Mouse (Mus musculus) monocyte, adult 5-6 weeks (primary cell): ENCODE data around the gene Zfp729b. TPM values are rescaled to one million over a fixed set of nuclear protein-coding genes. Genes with fewer than 3 reads are reported as not detected.

Experiments used
- ATAC-seq: fragments of 153-309, 156-312 bp; replicated peaks from 2 replicates; pipeline ENCODE4 v1.8.0; 2017; ENCODE audit warnings: mild to moderate bottlenecking; ENCODE audit not compliant: low TSS enrichment, insufficient number of reproducible peaks, severe bottlenecking, poor library complexity, low FRiP score
- total RNA-seq: library from RNA; stranded (forward); fragments of 200-1000, 200-491, 200-594 nt; gene quantifications from 3 replicates; pipeline ENCODE4 v1.2.3, GENCODE M21; 2017

Zfp729b gene
- total RNA-seq: 18.8 to 21.7 TPM (median 21.2 TPM) in 3 replicates

GRCm38 (mm10) chr13:67609066-67609876 lies at the start of gene Zfp729b:
Gene Zfp729b, minus strand, starts transcription at chr13:67609707.
- peak; percentile 85 for ATAC-seq

DNA sequence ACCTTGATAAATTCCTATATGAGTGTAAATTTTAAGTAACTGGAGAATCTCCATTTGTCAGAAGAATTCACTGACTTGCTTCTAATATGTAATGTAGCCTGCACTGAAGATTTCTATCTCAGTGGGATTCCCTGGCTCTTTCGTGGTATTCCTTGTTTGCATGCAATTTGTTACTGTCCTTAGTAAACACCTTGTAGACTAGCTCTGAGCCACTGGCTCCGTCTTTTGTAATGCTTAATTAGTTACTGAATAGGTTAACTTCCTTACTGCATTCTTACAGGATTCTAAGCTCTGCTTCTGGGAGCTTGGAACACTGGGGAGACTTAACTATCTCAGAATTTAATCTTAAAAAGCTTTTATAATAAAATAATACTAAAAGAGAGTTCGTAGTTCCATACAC lies 43.0 kb upstream of the Zfp729b start:
- ATAC-seq: no peak

GRCm38 (mm10) chr13:67637294-67638007 lies 27.9 kb upstream of the Zfp729b start, which contains the start of the genes Gm49345 and Zfp729a:
Gene Gm49345, minus strand, starts transcription at chr13:67637769.
Gene Zfp729a, minus strand, starts transcription at chr13:67637791.
- ATAC-seq: peak; percentile 97

DNA sequence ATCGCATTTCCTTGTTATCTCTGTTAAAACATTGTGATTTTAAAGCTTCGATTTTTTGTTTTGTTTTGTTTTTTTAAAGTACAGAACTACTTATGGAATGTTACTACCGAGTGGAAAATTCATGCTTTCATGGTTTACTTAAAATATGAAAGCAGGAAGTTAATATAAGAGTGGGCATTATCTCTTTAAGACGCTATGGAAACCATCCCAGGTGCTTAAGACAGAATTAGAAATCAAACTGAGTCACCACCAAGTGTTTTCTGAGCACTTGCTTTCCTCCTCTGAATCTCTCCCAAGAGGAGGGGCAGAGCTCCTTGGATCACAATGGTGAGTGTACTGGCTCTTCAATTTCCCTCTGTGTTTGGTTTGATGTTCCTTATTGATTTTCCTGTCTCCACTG lies 601 bp upstream of the Zfp729b start:
- no peak for ATAC-seq

GRCm38 (mm10) chr13:67572591-67573189 lies 36.8 kb downstream of the Zfp729b start:
- ATAC-seq: no peak

- no peak for ATAC-seq
Measured at GRCm38 (mm10) chr13:67553730-67554129, 55.8 kb downstream of the Zfp729b start, which contains the start of gene Zfp748. Gene Zfp748, minus strand, starts transcription at chr13:67553830.

DNA sequence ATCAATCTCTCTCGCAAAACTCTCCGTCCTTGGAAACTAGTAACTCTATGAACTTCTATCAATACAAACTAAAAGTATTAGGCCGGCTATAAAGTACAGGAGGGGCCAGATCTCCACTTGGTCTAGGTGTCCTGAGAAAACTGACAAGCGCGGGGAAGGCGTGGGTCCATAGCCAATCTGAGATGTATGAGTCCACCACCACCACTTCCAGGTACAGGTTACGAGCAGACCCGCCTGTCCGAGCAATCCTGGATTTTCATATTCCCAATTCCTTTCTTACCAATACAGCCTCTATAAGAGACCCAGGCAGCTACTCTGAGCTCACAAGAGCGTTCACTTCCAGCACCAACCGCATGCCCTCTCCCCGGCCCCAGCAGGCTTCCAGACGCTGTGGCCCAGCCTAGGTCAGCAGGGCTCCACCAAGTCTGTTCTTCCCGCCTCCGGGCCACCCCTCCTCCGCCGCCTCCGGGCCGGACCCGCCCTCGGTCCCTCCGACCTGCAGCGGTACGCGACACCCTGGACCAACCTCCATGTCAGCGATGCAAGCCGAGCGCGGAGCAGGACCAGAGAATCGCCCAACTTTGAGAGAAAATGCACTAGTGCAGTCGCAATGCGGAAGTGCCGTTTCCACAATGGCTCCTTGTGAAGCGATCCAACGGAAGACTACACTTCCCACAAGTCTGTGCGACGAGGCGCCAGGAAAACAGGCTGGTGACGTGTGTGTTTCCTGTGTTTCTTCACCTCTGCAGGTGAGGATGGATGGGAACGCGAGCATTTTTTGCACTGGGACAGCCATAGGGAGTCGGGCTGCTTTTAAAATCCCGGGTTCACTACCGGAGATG lies 56.8 kb downstream of the Zfp729b start:
- peak; percentile 99 for ATAC-seq

DNA sequence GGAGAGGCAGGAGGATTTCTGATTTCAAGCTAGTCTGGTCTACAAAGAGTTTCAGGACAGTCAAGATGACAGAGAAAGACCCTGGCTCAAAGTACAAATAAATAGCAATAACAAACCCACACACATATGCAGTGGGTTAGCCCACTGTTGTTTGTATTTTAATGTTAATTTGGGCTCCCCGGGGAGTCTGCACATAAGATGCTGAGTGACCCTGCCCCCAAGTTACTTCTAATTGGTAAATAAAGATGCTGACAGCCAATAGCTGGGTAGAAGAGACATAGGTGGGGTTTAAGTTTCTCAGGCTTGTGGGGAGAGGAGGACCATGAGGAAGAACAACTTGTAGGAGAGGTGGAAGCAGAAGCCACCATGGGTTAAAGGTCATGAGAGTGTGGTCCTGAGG lies 63.6 kb downstream of the Zfp729b start:
- ATAC-seq: no peak

Other genes with a start within 250 kb of the Zfp729b start
- 2.3 TPM in 1 of 3 replicates, not detected in the others for gene Gm28044, start 249.2 kb downstream of the Zfp729b start, total RNA-seq
- gene Zfp953, start 249.1 kb downstream of the Zfp729b start, total RNA-seq: 7.5 to 10.8 TPM (median 9.6 TPM) in 3 replicates
- 1.1 to 4.5 TPM in 2 of 3 replicates, not detected in the other for gene Gm28041, start 234.0 kb downstream of the Zfp729b start, total RNA-seq
- gene Zfp456, start 233.9 kb downstream of the Zfp729b start, total RNA-seq: 1.9 to 5.5 TPM (median 5.0 TPM) in 3 replicates
- gene Zfp429, start 209.9 kb downstream of the Zfp729b start, total RNA-seq: 11.6 to 19.8 TPM (median 18.6 TPM) in 3 replicates
- 0.38 to 2.4 TPM (median 0.53 TPM) in 3 replicates for gene Zfp459, start 188.3 kb downstream of the Zfp729b start, total RNA-seq
- gene Zfp874a, start 158.1 kb downstream of the Zfp729b start, total RNA-seq: 12.1 to 16.7 TPM (median 12.4 TPM) in 3 replicates
- gene Zfp874b, start 125.4 kb downstream of the Zfp729b start, total RNA-seq: 7.0 to 23.5 TPM (median 15.8 TPM) in 3 replicates
- gene Zfp58, start 109.2 kb downstream of the Zfp729b start, total RNA-seq: 8.7 to 12.2 TPM (median 11.9 TPM) in 3 replicates
- not detected in 3 replicates for gene Gm26965, start 83.6 kb downstream of the Zfp729b start, total RNA-seq
- gene Zfp87, start 83.5 kb downstream of the Zfp729b start, total RNA-seq: 20.6 to 39.0 TPM (median 24.3 TPM) in 3 replicates
- gene Zfp748, start 55.9 kb downstream of the Zfp729b start, total RNA-seq: 11.5 to 17.6 TPM (median 15.4 TPM) in 3 replicates
- 6.5 TPM in 1 of 3 replicates, not detected in the others for gene Gm49345, start 28.1 kb upstream of the Zfp729b start, total RNA-seq
- 16.0 to 20.3 TPM (median 16.8 TPM) in 3 replicates for gene Zfp729a, start 28.1 kb upstream of the Zfp729b start, total RNA-seq
- gene Zfp738, start 77.4 kb upstream of the Zfp729b start, total RNA-seq: 16.9 to 22.4 TPM (median 21.2 TPM) in 3 replicates
- gene Zfp65, start 119.5 kb upstream of the Zfp729b start, total RNA-seq: 6.9 to 15.2 TPM (median 14.5 TPM) in 3 replicates
- gene Zfp85, start 145.5 kb upstream of the Zfp729b start, total RNA-seq: 6.6 to 8.8 TPM (median 8.6 TPM) in 3 replicates
- 0.85 to 2.1 TPM in 2 of 3 replicates, not detected in the other for gene Zfp493, start 170.0 kb upstream of the Zfp729b start, total RNA-seq
- gene Zfp273, start 204.0 kb upstream of the Zfp729b start, total RNA-seq: 5.4 to 8.3 TPM (median 7.8 TPM) in 3 replicates
- gene Gm10037, start 221.4 kb upstream of the Zfp729b start, total RNA-seq: 1.1 TPM in 1 of 3 replicates, not detected in the others